Mouse (Mus musculus): ENCODE measurements around the gene Med20. TPM values are rescaled to one million over a fixed set of nuclear protein-coding genes. Genes with fewer than 3 reads are reported as not detected.

The Med20 gene
- polyA plus RNA-seq (2012; rRNA removed) (20.7 and 23.1 TPM in 2 replicates), polyA plus RNA-seq (2014; fragmentation: Nextera tagmentation; extraction: Ambion mirVana) (23.2 and 25.7 TPM in 2 replicates)

DNA sequence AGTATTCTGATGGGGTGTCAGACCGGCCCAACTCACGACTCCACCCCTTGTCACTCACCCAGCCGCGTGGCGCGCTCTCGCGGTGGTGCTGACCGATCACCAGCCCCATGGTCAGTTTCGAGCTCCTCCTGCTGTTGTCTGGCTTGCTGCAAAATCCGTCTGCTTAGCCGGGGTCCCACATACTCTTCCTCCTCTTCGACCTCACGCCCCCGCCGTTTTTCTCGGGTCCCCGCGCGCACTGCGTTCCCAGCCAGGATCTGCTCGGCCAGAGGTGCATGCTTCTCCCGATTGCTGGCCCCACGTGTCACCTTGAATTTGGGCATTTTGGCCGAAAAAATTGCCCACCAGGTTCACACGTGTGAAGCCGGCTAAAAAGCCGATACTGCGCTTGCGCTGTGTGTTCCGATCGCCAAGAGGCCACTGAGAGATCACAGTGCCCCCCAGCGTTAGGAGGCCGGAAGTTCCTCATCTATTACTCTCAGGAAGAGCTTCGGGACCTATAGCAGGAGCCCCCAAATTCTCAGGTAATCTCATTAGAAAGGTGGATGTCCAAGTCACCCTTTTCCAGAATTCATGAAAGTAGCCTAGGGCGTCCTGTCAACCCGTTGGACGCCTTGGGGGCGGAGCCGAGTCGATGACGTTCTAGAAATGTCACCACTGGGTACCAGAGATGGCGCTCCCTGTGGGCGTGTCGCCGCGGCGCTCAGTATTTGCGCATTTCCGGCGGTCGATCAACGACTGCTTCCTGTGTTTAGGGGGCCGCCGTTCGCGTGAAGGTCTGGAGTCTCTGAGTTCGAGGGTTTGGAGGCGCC lies at the start of gene Med20, which contains the start of the genes Bysl and Gm20517:
TSS of gene Med20 (plus strand) at position 734 of the 812 bp plus-strand sequence.
TSS of gene Bysl (minus strand) at position 644 of the 812 bp plus-strand sequence.
TSS of gene Gm20517 (plus strand) at position 741 of the 812 bp plus-strand sequence.
- WGBS (ENCODE audit: insufficient replicate concordance) = under 1% methylated on average over 59 of the region's 59 CpGs
- H3K4me1 ChIP-seq (replicated peaks; ENCODE audit: control insufficient read depth in 2 of 2, insufficient read depth in 2 of 2, low read length in 1 of 2) = peaks cover 19 to 39% of the 10 kb centered on the region in 2 experiments
- H3K27me3 ChIP-seq (ENCODE audit: control insufficient read depth, insufficient read depth, low read length) = no peaks in the 10 kb centered on the region
- H3K36me3 ChIP-seq (replicated peaks; ENCODE audit: control insufficient read depth, insufficient read depth, low read depth) = peaks cover 47% of the 10 kb centered on the region
- H3K4me2 ChIP-seq (ENCODE audit: low read depth) = peak within 1 kb of the TSS; percentile 71
- peak within 1 kb of the TSS; percentile 75 to 85 for H3K4me3 ChIP-seq (ENCODE audit: insufficient read depth in 1 of 2, low read depth in 2 of 2, low read length in 2 of 2)
- peak within 1 kb of the TSS; percentile 61 for H3K27ac ChIP-seq
- TF ChIP-seq CTCF (IDR thresholded peaks at IDR 0.05; ENCODE audit: low read depth) (peak; percentile 93), EP300 (IDR thresholded peaks at IDR 0.05; ENCODE audit: low read depth) (peak; percentile 35; the same call in 1 of the 2 replicates)
- ATAC-seq (ENCODE audit: insufficient read depth) = peak; percentile 90
- H3K9ac ChIP-seq (replicated peaks) = peak within 1 kb of the TSS; percentile 90
- peak; percentile 93 to 94 (median 94) for DNase-seq (ENCODE audit: low read depth in 3 of 3, low spot score in 3 of 3)
- no peaks in the 10 kb centered on the region for H3K9me3 ChIP-seq (ENCODE audit: control insufficient read depth, low read length)

DNA sequence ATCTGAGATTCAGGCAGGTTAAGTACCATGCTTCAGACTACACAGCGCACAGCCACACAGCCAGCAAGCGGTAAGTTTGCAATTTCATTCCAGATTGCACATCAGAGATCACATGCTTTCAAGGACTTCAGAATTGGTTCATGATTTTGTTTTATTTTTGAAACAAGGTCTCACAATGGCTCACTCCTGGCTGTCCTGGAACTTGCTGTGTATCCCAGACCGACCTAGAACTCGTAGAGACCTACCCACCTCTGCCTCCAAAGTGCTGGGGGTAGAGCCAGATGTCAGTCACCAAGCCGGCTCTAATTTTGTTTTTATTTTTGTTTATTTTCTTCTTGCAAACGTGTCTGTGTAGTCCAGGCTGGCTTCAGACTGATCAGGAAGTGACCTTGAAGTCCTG lies 48.5 kb upstream of the Med20 start:
- DNase-seq (ENCODE audit: low read depth in 3 of 3, low spot score in 3 of 3) (no peak), ATAC-seq (ENCODE audit: insufficient read depth) (no peak)
- H3K36me3 ChIP-seq (replicated peaks; ENCODE audit: control insufficient read depth, insufficient read depth, low read depth) = no peaks in the 10 kb centered on the region
- no peak overlapping the region for H3K4me2 ChIP-seq (ENCODE audit: low read depth)
- no peak for TF ChIP-seq EP300 (IDR thresholded peaks at IDR 0.05; ENCODE audit: low read depth)
- TF ChIP-seq CTCF (IDR thresholded peaks at IDR 0.05; ENCODE audit: low read depth) = no peak
- no peak overlapping the region for H3K27ac ChIP-seq
- H3K9ac ChIP-seq (replicated peaks) = no peak overlapping the region
- H3K4me3 ChIP-seq (ENCODE audit: insufficient read depth in 1 of 2, low read depth in 2 of 2, low read length in 2 of 2) = no peak overlapping the region
- H3K4me1 ChIP-seq (replicated peaks; ENCODE audit: control insufficient read depth in 2 of 2, insufficient read depth in 2 of 2, low read length in 1 of 2) = peaks cover 15 to 33% of the 10 kb centered on the region in 2 experiments
- WGBS (ENCODE audit: insufficient replicate concordance) = 75% methylated on average over 6 of the region's 6 CpGs
- H3K9me3 ChIP-seq (ENCODE audit: control insufficient read depth, low read length) = no peaks in the 10 kb centered on the region
- H3K27me3 ChIP-seq (ENCODE audit: control insufficient read depth, insufficient read depth, low read length) = no peaks in the 10 kb centered on the region

DNA sequence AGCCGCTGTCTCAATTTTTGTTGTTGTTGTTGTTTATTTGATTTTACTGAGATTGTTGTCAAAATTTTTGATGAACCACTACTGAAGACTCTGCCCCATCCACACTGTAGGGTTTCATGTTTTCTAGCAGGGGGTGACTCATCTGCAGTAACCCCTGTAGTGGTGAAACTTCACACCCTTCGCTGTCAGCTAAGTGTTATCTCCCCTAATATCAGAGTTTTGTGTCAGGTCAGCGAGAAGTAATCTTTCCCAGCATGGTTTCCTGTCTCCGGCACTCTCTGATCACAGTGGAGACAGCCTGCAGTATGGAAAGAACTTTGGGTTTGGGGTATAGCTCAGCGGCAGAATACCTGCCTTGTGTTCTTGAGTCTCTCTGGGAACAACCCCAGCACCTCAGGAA lies 46.8 kb upstream of the Med20 start:
- no peak for TF ChIP-seq CTCF (IDR thresholded peaks at IDR 0.05; ENCODE audit: low read depth)
- no peak for TF ChIP-seq EP300 (IDR thresholded peaks at IDR 0.05; ENCODE audit: low read depth)
- H3K4me1 ChIP-seq (replicated peaks; ENCODE audit: control insufficient read depth in 2 of 2, insufficient read depth in 2 of 2, low read length in 1 of 2) = peaks cover 27 to 46% of the 10 kb centered on the region in 2 experiments
- WGBS (ENCODE audit: insufficient replicate concordance) = 12% methylated on average over 5 of the region's 5 CpGs

DNA sequence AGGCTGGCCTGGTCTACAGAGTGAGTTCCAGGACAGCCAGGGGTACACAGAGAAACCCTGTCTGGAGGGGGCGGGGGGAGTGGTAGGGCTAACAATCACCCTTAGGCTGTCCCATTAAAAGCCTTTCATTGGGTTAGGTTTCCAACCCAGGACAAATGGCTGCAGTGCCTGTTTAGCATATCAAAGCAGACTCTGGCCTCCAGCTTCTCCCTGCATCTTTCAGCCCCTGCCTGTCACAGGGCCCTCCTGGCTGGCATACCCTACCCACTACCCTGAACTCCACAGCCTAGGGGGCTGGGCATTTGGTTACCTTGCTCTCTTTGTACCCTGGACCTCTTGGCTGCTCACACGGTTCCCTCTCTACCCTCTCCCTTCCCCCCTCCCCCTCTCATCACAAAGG lies 45.2 kb upstream of the Med20 start:
- WGBS (ENCODE audit: insufficient replicate concordance) = 61% methylated on average over 2 of the region's 2 CpGs
- H3K4me2 ChIP-seq (ENCODE audit: low read depth) = no peak overlapping the region
- peaks cover 25 to 42% of the 10 kb centered on the region in 2 experiments for H3K4me1 ChIP-seq (replicated peaks; ENCODE audit: control insufficient read depth in 2 of 2, insufficient read depth in 2 of 2, low read length in 1 of 2)
- H3K27ac ChIP-seq = no peak overlapping the region
- DNase-seq (ENCODE audit: low read depth in 3 of 3, low spot score in 3 of 3) (no peak), ATAC-seq (ENCODE audit: insufficient read depth) (no peak)
- H3K9ac ChIP-seq (replicated peaks) = no peak overlapping the region; the same call in 1 of the 2 replicates
- no peaks in the 10 kb centered on the region for H3K36me3 ChIP-seq (replicated peaks; ENCODE audit: control insufficient read depth, insufficient read depth, low read depth)
- H3K4me3 ChIP-seq (ENCODE audit: insufficient read depth in 1 of 2, low read depth in 2 of 2, low read length in 2 of 2) = no peak overlapping the region
- no peak for TF ChIP-seq CTCF (IDR thresholded peaks at IDR 0.05; ENCODE audit: low read depth)
- TF ChIP-seq EP300 (IDR thresholded peaks at IDR 0.05; ENCODE audit: low read depth) = no peak
- no peaks in the 10 kb centered on the region for H3K27me3 ChIP-seq (ENCODE audit: control insufficient read depth, insufficient read depth, low read length)
- H3K9me3 ChIP-seq (ENCODE audit: control insufficient read depth, low read length) = no peaks in the 10 kb centered on the region

More for the DNA sequence above, 46.8 kb upstream of the Med20 start:
- no peak for ATAC-seq (ENCODE audit: insufficient read depth)
- no peak for DNase-seq (ENCODE audit: low read depth in 3 of 3, low spot score in 3 of 3)
- Histone ChIP-seq H3K4me3 (ENCODE audit: insufficient read depth in 1 of 2, low read depth in 2 of 2, low read length in 2 of 2) (no peak overlapping the region), H3K4me2 (ENCODE audit: low read depth) (no peak overlapping the region), H3K36me3 (replicated peaks; ENCODE audit: control insufficient read depth, insufficient read depth, low read depth) (no peaks in the 10 kb centered on the region), H3K9me3 (ENCODE audit: control insufficient read depth, low read length) (no peaks in the 10 kb centered on the region), H3K27ac (no peak overlapping the region), H3K27me3 (ENCODE audit: control insufficient read depth, insufficient read depth, low read length) (no peaks in the 10 kb centered on the region), H3K9ac (replicated peaks) (peak overlapping the region; percentile 34; the same call in 1 of the 2 replicates)

DNA sequence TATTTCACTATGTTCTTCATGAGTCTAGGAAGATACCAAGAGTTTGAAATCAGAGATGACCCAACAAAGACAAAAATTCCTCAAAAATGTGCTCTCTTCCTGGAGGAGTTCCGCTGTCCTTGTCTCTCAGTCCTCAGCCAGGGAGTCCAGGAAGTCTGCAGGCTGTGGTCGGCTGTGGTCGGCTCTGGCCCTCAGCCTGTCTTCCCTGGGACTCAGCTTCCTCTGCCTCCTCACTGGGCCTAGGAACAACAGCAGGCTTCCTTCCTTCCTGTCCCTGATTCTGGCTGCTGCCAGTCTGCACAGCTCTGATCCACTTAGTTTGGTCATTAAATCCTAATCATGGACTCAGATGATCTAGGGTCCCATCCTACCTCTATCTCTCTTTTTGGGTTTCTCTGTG lies 44.1 kb upstream of the Med20 start:
- no peaks in the 10 kb centered on the region for H3K27me3 ChIP-seq (ENCODE audit: control insufficient read depth, insufficient read depth, low read length)
- no peak overlapping the region for H3K4me2 ChIP-seq (ENCODE audit: low read depth)
- DNase-seq (ENCODE audit: low read depth in 3 of 3, low spot score in 3 of 3) (no peak), ATAC-seq (ENCODE audit: insufficient read depth) (no peak)
- H3K4me1 ChIP-seq (replicated peaks; ENCODE audit: control insufficient read depth in 2 of 2, insufficient read depth in 2 of 2, low read length in 1 of 2) = peaks cover 25 to 42% of the 10 kb centered on the region in 2 experiments
- H3K9me3 ChIP-seq (ENCODE audit: control insufficient read depth, low read length) = no peaks in the 10 kb centered on the region
- H3K4me3 ChIP-seq (ENCODE audit: insufficient read depth in 1 of 2, low read depth in 2 of 2, low read length in 2 of 2) = no peak overlapping the region
- peak overlapping the region; percentile 72 for H3K27ac ChIP-seq
- 43% methylated on average over 3 of the region's 3 CpGs for WGBS (ENCODE audit: insufficient replicate concordance)
- H3K9ac ChIP-seq (replicated peaks) = peak overlapping the region; percentile 50
- TF ChIP-seq EP300 (IDR thresholded peaks at IDR 0.05; ENCODE audit: low read depth) (no peak), CTCF (IDR thresholded peaks at IDR 0.05; ENCODE audit: low read depth) (no peak)
- H3K36me3 ChIP-seq (replicated peaks; ENCODE audit: control insufficient read depth, insufficient read depth, low read depth) = no peaks in the 10 kb centered on the region

Data from liver, embryonic 14.5 days (tissue).